Mouse (Mus musculus) forebrain, embryonic 15.5 days (tissue): ENCODE results near the gene Zfp82. TPM values are rescaled to one million over a fixed set of nuclear protein-coding genes. Genes with fewer than 3 reads are reported as not detected.
A peak's percentile ranks its signal among the peaks of the same experiment; 100 is the strongest.

Source experiments
- ATAC-seq: fragments of 200-750 bp; cut with Nextera tagmentation; replicated peaks from 2 replicates; pipeline ENCODE4 v1.8.0; 2017; ENCODE audit warnings: mild to moderate bottlenecking, moderate TSS enrichment, moderate library complexity
- H3K27ac ChIP-seq: fragments of 300-500 bp; sonication (generic); replicated peaks from 2 replicates; pipeline ENCODE4 v1.5.1; 2015; ENCODE audit warnings: mild to moderate bottlenecking, inconsistent platforms
- H3K27me3 ChIP-seq: fragments of 300-500 bp; sonication (generic); 2 replicates; pipeline ENCODE4 v1.6.1; 2015; ENCODE audit warnings: inconsistent platforms
- H3K36me3 ChIP-seq: fragments of 300-500 bp; sonication (generic); 2 replicates; pipeline ENCODE4 v1.6.1; 2015; ENCODE audit warnings: mild to moderate bottlenecking, inconsistent platforms
- H3K4me1 ChIP-seq: fragments of 300-500 bp; sonication (generic); 2 replicates; pipeline ENCODE4 v1.6.1; 2015; ENCODE audit warnings: inconsistent platforms
- H3K4me2 ChIP-seq: fragments of 300-500 bp; sonication (generic); replicated peaks from 2 replicates; pipeline ENCODE4 v1.6.1; 2015; ENCODE audit warnings: mild to moderate bottlenecking, inconsistent platforms
- H3K4me3 ChIP-seq: fragments of 300-500 bp; sonication (generic); 2 replicates; pipeline ENCODE4 v1.5.1; 2015; ENCODE audit warnings: mild to moderate bottlenecking, inconsistent platforms
- H3K9ac ChIP-seq: fragments of 300-500 bp; sonication (generic); replicated peaks from 2 replicates; pipeline ENCODE4 v1.6.1; 2015; ENCODE audit warnings: mild to moderate bottlenecking, inconsistent platforms
- H3K9me3 ChIP-seq: fragments of 300-500 bp; sonication (generic); 2 replicates; pipeline ENCODE4 v1.6.1; 2016; ENCODE audit warnings: inconsistent platforms
- WGBS: fragments of 180-500 bp; shearing (Covaris S2); methylation state at CpG from one replicate; pipeline ENCODE4 v1.1.7; 2015; ENCODE audit warnings: mixed read lengths; 5-methylcytosine and 5-hydroxymethylcytosine counted together
- polyA plus RNA-seq: library from polyadenylated mRNA; unstranded; fragments of >200 nt; fragmentation: Nextera tagmentation; extraction: Ambion mirVana; gene quantifications from 2 replicates; pipeline ENCODE4 v1.2.1, GENCODE M21; 2015

Zfp82 gene
- polyA plus RNA-seq, 1 experiment from 2014 or later = 14.7 TPM

GRCm38 (mm10) chr7:30031379-30031778 lies 41.3 kb downstream of the Zfp82 start:
- no peak overlapping the region for H3K4me2 ChIP-seq
- H3K27me3 ChIP-seq = no peaks in the 10 kb centered on the region
- ATAC-seq = no peak
- H3K36me3 ChIP-seq = peaks cover 5% of the 10 kb centered on the region
- H3K9me3 ChIP-seq = no peaks in the 10 kb centered on the region
- 59% methylated on average over 3 of the region's 3 CpGs for WGBS
- no peak overlapping the region for H3K4me3 ChIP-seq
- H3K9ac ChIP-seq = no peak overlapping the region
- H3K27ac ChIP-seq = no peak overlapping the region
- H3K4me1 ChIP-seq = no peaks in the 10 kb centered on the region

GRCm38 (mm10) chr7:30030677-30031076 lies 42.0 kb downstream of the Zfp82 start:
- no peak for ATAC-seq

GRCm38 (mm10) chr7:30028572-30028971 lies 44.1 kb downstream of the Zfp82 start:
- no peak for ATAC-seq
- no peak overlapping the region for H3K4me3 ChIP-seq
- 91% methylated on average over 3 of the region's 3 CpGs for WGBS
- no peak overlapping the region for H3K27ac ChIP-seq
- H3K36me3 ChIP-seq = peaks cover 19% of the 10 kb centered on the region
- H3K4me1 ChIP-seq = no peaks in the 10 kb centered on the region
- no peaks in the 10 kb centered on the region for H3K9me3 ChIP-seq
- no peaks in the 10 kb centered on the region for H3K27me3 ChIP-seq
- H3K9ac ChIP-seq = no peak overlapping the region
- no peak overlapping the region for H3K4me2 ChIP-seq

More at GRCm38 (mm10) chr7:30030677-30031076, 42.0 kb downstream of the Zfp82 start:
- 49% methylated on average over 6 of the region's 6 CpGs for WGBS
- H3K9me3 ChIP-seq = no peaks in the 10 kb centered on the region
- H3K4me1 ChIP-seq = no peaks in the 10 kb centered on the region
- no peak overlapping the region for H3K9ac ChIP-seq
- no peak overlapping the region for H3K4me3 ChIP-seq
- H3K36me3 ChIP-seq = peaks cover 8% of the 10 kb centered on the region; the same call in 1 of the 2 replicates
- no peak overlapping the region for H3K27ac ChIP-seq
- H3K4me2 ChIP-seq = no peak overlapping the region
- no peaks in the 10 kb centered on the region for H3K27me3 ChIP-seq

GRCm38 (mm10) chr7:30027331-30027730 lies 45.4 kb downstream of the Zfp82 start:
- ATAC-seq = no peak
- Histone ChIP-seq H3K9me3 (no peaks in the 10 kb centered on the region), H3K36me3 (peaks cover 32% of the 10 kb centered on the region)

GRCm38 (mm10) chr7:30025358-30025757 lies 47.3 kb downstream of the Zfp82 start:
- WGBS = 84% methylated on average over 5 of the region's 5 CpGs
- no peak overlapping the region for H3K27ac ChIP-seq
- no peaks in the 10 kb centered on the region for H3K9me3 ChIP-seq
- H3K36me3 ChIP-seq = peaks cover 38% of the 10 kb centered on the region
- no peak overlapping the region for H3K4me2 ChIP-seq
- no peak overlapping the region for H3K4me3 ChIP-seq
- no peak overlapping the region for H3K9ac ChIP-seq
- H3K27me3 ChIP-seq = no peaks in the 10 kb centered on the region
- no peak for ATAC-seq
- no peaks in the 10 kb centered on the region for H3K4me1 ChIP-seq

More at GRCm38 (mm10) chr7:30027331-30027730, 45.4 kb downstream of the Zfp82 start:
- H3K4me1 ChIP-seq = no peaks in the 10 kb centered on the region
- H3K27ac ChIP-seq = no peak overlapping the region
- no peak overlapping the region for H3K9ac ChIP-seq
- no peak overlapping the region for H3K4me2 ChIP-seq
- 72% methylated on average over 4 of the region's 4 CpGs for WGBS
- H3K27me3 ChIP-seq = no peaks in the 10 kb centered on the region
- H3K4me3 ChIP-seq = no peak overlapping the region

- ATAC-seq = no peak
- no peak overlapping the region for H3K27ac ChIP-seq
- H3K4me1 ChIP-seq = no peaks in the 10 kb centered on the region
- no peak overlapping the region for H3K4me2 ChIP-seq
- H3K9me3 ChIP-seq = no peaks in the 10 kb centered on the region
- H3K4me3 ChIP-seq = no peak overlapping the region
- H3K9ac ChIP-seq = no peak overlapping the region
- H3K36me3 ChIP-seq = peaks cover 46% of the 10 kb centered on the region
- 89% methylated on average over 8 of the region's 8 CpGs for WGBS
- H3K27me3 ChIP-seq = no peaks in the 10 kb centered on the region
These were observed 48.9 kb downstream of the Zfp82 start for GRCm38 (mm10) chr7:30023800-30024199.

- H3K4me1 ChIP-seq = no peaks in the 10 kb centered on the region
- no peak overlapping the region for H3K27ac ChIP-seq
- H3K27me3 ChIP-seq = no peaks in the 10 kb centered on the region
- no peak overlapping the region for H3K4me2 ChIP-seq
- H3K36me3 ChIP-seq = peaks cover 51% of the 10 kb centered on the region
- WGBS = 95% methylated on average over 9 of the region's 9 CpGs
- H3K4me3 ChIP-seq = no peak overlapping the region
- H3K9me3 ChIP-seq = no peaks in the 10 kb centered on the region
- ATAC-seq = no peak
- H3K9ac ChIP-seq = no peak overlapping the region
These were observed 49.4 kb downstream of the Zfp82 start for GRCm38 (mm10) chr7:30023324-30023723.

GRCm38 (mm10) chr7:30019543-30019942 lies 53.2 kb downstream of the Zfp82 start:
- ATAC-seq = no peak
- Histone ChIP-seq H3K9me3 (no peaks in the 10 kb centered on the region), H3K27me3 (no peaks in the 10 kb centered on the region), H3K9ac (no peak overlapping the region), H3K4me2 (no peak overlapping the region), H3K4me3 (no peak overlapping the region), H3K27ac (no peak overlapping the region), H3K36me3 (peaks cover 61% of the 10 kb centered on the region), H3K4me1 (no peaks in the 10 kb centered on the region)
- 87% methylated on average over 2 of the region's 2 CpGs for WGBS

- Histone ChIP-seq H3K4me1 (no peaks in the 10 kb centered on the region), H3K27me3 (no peaks in the 10 kb centered on the region), H3K9me3 (no peaks in the 10 kb centered on the region), H3K27ac (no peak overlapping the region), H3K4me2 (no peak overlapping the region), H3K36me3 (peaks cover 48% of the 10 kb centered on the region), H3K9ac (no peak overlapping the region), H3K4me3 (no peak overlapping the region)
- 93% methylated on average over 6 of the region's 6 CpGs for WGBS
- ATAC-seq = no peak
These were observed 55.5 kb downstream of the Zfp82 start for GRCm38 (mm10) chr7:30017226-30017625.

GRCm38 (mm10) chr7:30012956-30013363 lies 59.7 kb downstream of the Zfp82 start:
- no peak overlapping the region for H3K27ac ChIP-seq
- peaks cover 28% of the 10 kb centered on the region for H3K36me3 ChIP-seq
- no peak overlapping the region for H3K4me3 ChIP-seq
- peaks cover 19% of the 10 kb centered on the region for H3K4me1 ChIP-seq
- H3K9me3 ChIP-seq = no peaks in the 10 kb centered on the region
- peak; percentile 51 for ATAC-seq
- WGBS = 68% methylated on average over 4 of the region's 4 CpGs
- no peak overlapping the region for H3K9ac ChIP-seq
- no peaks in the 10 kb centered on the region for H3K27me3 ChIP-seq
- no peak overlapping the region for H3K4me2 ChIP-seq

GRCm38 (mm10) chr7:30010551-30011195 lies 62.0 kb downstream of the Zfp82 start:
- Histone ChIP-seq H3K9me3 (no peaks in the 10 kb centered on the region), H3K4me2 (no peak overlapping the region), H3K27me3 (no peaks in the 10 kb centered on the region), H3K9ac (no peak overlapping the region), H3K27ac (0 out of 2 replicates have a peak overlapping the region, but pooled peaks have one; percentile 56), H3K4me3 (no peak overlapping the region), H3K36me3 (peaks cover 21% of the 10 kb centered on the region), H3K4me1 (peaks cover 19% of the 10 kb centered on the region)
- WGBS = 79% methylated on average over 10 of the region's 10 CpGs
- ATAC-seq = no peak

- Histone ChIP-seq H3K4me2 (peak overlapping the region; percentile 5), H3K27me3 (no peaks in the 10 kb centered on the region), H3K4me3 (no peak overlapping the region), H3K9me3 (no peaks in the 10 kb centered on the region), H3K36me3 (peaks cover 12% of the 10 kb centered on the region; the same call in 1 of the 2 replicates), H3K4me1 (peaks cover 19% of the 10 kb centered on the region), H3K27ac (peak overlapping the region; percentile 56), H3K9ac (no peak overlapping the region)
- ATAC-seq = peak; percentile 48; the same call in 1 of the 2 replicates
- WGBS = 44% methylated on average over 21 of the region's 21 CpGs
These were observed 63.2 kb downstream of the Zfp82 start for GRCm38 (mm10) chr7:30009321-30010085.
